Mouse (Mus musculus): Measurements from ENCODE around the gene Rasgef1b.

The Rasgef1b gene

GRCm38 (mm10) chr5:99252203-99253135 lies 476.4 kb downstream of the Rasgef1b start:
- DNase-seq (ENCODE audit: low spot score in 2 of 2), result peak; percentile 92 to 97

- DNase-seq (ENCODE audit: low spot score in 2 of 2), result no peak
Measured at GRCm38 (mm10) chr5:99251379-99252202, 477.3 kb downstream of the Rasgef1b start.

GRCm38 (mm10) chr5:99250820-99251219 lies 478.0 kb downstream of the Rasgef1b start:
- no peak for DNase-seq (ENCODE audit: low spot score in 2 of 2)

GRCm38 (mm10) chr5:99248501-99248900 lies 480.4 kb downstream of the Rasgef1b start:
- peak; percentile 84 to 97 for DNase-seq (ENCODE audit: low spot score in 2 of 2)

GRCm38 (mm10) chr5:99247915-99248314 lies 480.9 kb downstream of the Rasgef1b start:
- no peak for DNase-seq (ENCODE audit: low spot score in 2 of 2)

- no peak for DNase-seq (ENCODE audit: low spot score in 2 of 2)
Measured at GRCm38 (mm10) chr5:99247441-99247840, 481.4 kb downstream of the Rasgef1b start.

- DNase-seq (ENCODE audit: low spot score in 2 of 2), result no peak
Measured at GRCm38 (mm10) chr5:99246972-99247371, 481.9 kb downstream of the Rasgef1b start.

GRCm38 (mm10) chr5:99241988-99242740 lies 486.7 kb downstream of the Rasgef1b start:
- DNase-seq (ENCODE audit: low spot score in 2 of 2), result no peak

- DNase-seq (ENCODE audit: low spot score in 2 of 2), result no peak
Measured at GRCm38 (mm10) chr5:99240501-99240900, 488.4 kb downstream of the Rasgef1b start.

- DNase-seq (ENCODE audit: low spot score in 2 of 2), result no peak
Measured at GRCm38 (mm10) chr5:99239677-99240076, 489.2 kb downstream of the Rasgef1b start.

- no peak for DNase-seq (ENCODE audit: low spot score in 2 of 2)
Measured at GRCm38 (mm10) chr5:99238150-99238549, 490.7 kb downstream of the Rasgef1b start.

GRCm38 (mm10) chr5:99236888-99237752 lies 491.7 kb downstream of the Rasgef1b start:
- DNase-seq (ENCODE audit: low spot score in 2 of 2), result no peak

- DNase-seq (ENCODE audit: low spot score in 2 of 2), result no peak
Measured at GRCm38 (mm10) chr5:99236431-99236830, 492.4 kb downstream of the Rasgef1b start.

- DNase-seq (ENCODE audit: low spot score in 2 of 2), result no peak
Measured at GRCm38 (mm10) chr5:99234275-99234674, 494.6 kb downstream of the Rasgef1b start.

- DNase-seq (ENCODE audit: low spot score in 2 of 2), result no peak
Measured at GRCm38 (mm10) chr5:99233176-99233575, 495.7 kb downstream of the Rasgef1b start.

GRCm38 (mm10) chr5:99232410-99232809 lies 496.5 kb downstream of the Rasgef1b start:
- DNase-seq (ENCODE audit: low spot score in 2 of 2), result no peak

GRCm38 (mm10) chr5:99230476-99230875 lies 498.4 kb downstream of the Rasgef1b start:
- no peak for DNase-seq (ENCODE audit: low spot score in 2 of 2)

- DNase-seq (ENCODE audit: low spot score in 2 of 2), result no peak
Measured at GRCm38 (mm10) chr5:99227361-99227760, 501.5 kb downstream of the Rasgef1b start.

- no peak for DNase-seq (ENCODE audit: low spot score in 2 of 2)
Measured at GRCm38 (mm10) chr5:99224571-99225011, 504.3 kb downstream of the Rasgef1b start.

- no peak for DNase-seq (ENCODE audit: low spot score in 2 of 2)
Measured at GRCm38 (mm10) chr5:99223869-99224498, 504.9 kb downstream of the Rasgef1b start.
